Mouse (Mus musculus) granulocyte monocyte progenitor cell, adult 5-6 weeks (primary cell): Measurements from ENCODE around the gene Clstn1. TPM values are rescaled to one million over a fixed set of nuclear protein-coding genes. Genes with fewer than 3 reads are reported as not detected.

Experiments
- ATAC-seq: replicated peaks from 2 replicates; pipeline ENCODE4 v1.8.0; 2016; ENCODE audit warnings: mild to moderate bottlenecking, moderate TSS enrichment, inconsistent platforms; ENCODE audit not compliant: poor library complexity, severe bottlenecking
- total RNA-seq, 2 experiments: library from RNA; stranded (forward) in 1 of 2; stranded (reverse) in 1 of 2; fragments of 200-712, 200-1000 nt in 1 of 2; fragments of >200 nt in 1 of 2; fragmentation: Nextera tagmentation in 1 of 2; gene quantifications; 2 replicates each; pipeline ENCODE4 v1.2.3; 2014 to 2017

Gene Clstn1
- total RNA-seq (2014; fragmentation: Nextera tagmentation) (0.90 and 3.0 TPM in 2 replicates), total RNA-seq (2017) (3.0 and 3.2 TPM in 2 replicates)

- ATAC-seq, result peak; percentile 28
These were observed at the start of gene Clstn1 for GRCm38 (mm10) chr4:149586044-149586782. Gene Clstn1, plus strand, starts transcription at chr4:149586468.

- ATAC-seq, result no peak
These were observed 46.8 kb upstream of the Clstn1 start for GRCm38 (mm10) chr4:149539441-149539840.

GRCm38 (mm10) chr4:149541935-149542334, 44.3 kb upstream of the Clstn1 start:
- ATAC-seq, result peak; percentile 78

GRCm38 (mm10) chr4:149542431-149542830, 43.8 kb upstream of the Clstn1 start:
- no peak for ATAC-seq

- peak; percentile 80 for ATAC-seq
These were observed 43.2 kb upstream of the Clstn1 start for GRCm38 (mm10) chr4:149542927-149543553.

- no peak for ATAC-seq
These were observed 41.4 kb upstream of the Clstn1 start for GRCm38 (mm10) chr4:149544892-149545291.

GRCm38 (mm10) chr4:149546797-149547444, 39.3 kb upstream of the Clstn1 start:
- no peak for ATAC-seq

- no peak for ATAC-seq
These were observed 38.7 kb upstream of the Clstn1 start for GRCm38 (mm10) chr4:149547523-149547922.

GRCm38 (mm10) chr4:149549221-149549925, 36.9 kb upstream of the Clstn1 start:
- ATAC-seq, result peak; percentile 85

- ATAC-seq, result no peak
These were observed 35.4 kb upstream of the Clstn1 start for GRCm38 (mm10) chr4:149550866-149551265.

- no peak for ATAC-seq
These were observed 34.6 kb upstream of the Clstn1 start for GRCm38 (mm10) chr4:149551696-149552095.

GRCm38 (mm10) chr4:149553834-149554233, 32.4 kb upstream of the Clstn1 start:
- peak; percentile 31 for ATAC-seq

GRCm38 (mm10) chr4:149556111-149556510, 30.2 kb upstream of the Clstn1 start:
- ATAC-seq, result no peak

GRCm38 (mm10) chr4:149557905-149558304, 28.4 kb upstream of the Clstn1 start:
- ATAC-seq, result no peak

GRCm38 (mm10) chr4:149558389-149558788, 27.9 kb upstream of the Clstn1 start:
- no peak for ATAC-seq

GRCm38 (mm10) chr4:149561392-149561791, 24.9 kb upstream of the Clstn1 start:
- ATAC-seq, result no peak

- peak; percentile 88 for ATAC-seq
These were observed 24.0 kb upstream of the Clstn1 start for GRCm38 (mm10) chr4:149561986-149562904.

- no peak for ATAC-seq
These were observed 23.3 kb upstream of the Clstn1 start for GRCm38 (mm10) chr4:149562905-149563347.

GRCm38 (mm10) chr4:149563941-149564361, 22.3 kb upstream of the Clstn1 start:
- no peak for ATAC-seq
